Mouse (Mus musculus) intestine, postnatal 0 days (tissue): Measurements from ENCODE around the gene Hdac4. TPM values are rescaled to one million over a fixed set of nuclear protein-coding genes. Genes with fewer than 3 reads are reported as not detected.

Source experiments
- ATAC-seq: fragments of 200-750 bp; cut with Nextera tagmentation; 2 replicates; pipeline ENCODE4 v1.8.0; 2017; ENCODE audit warnings: mild to moderate bottlenecking, moderate TSS enrichment, moderate library complexity
- H3K27ac ChIP-seq: fragments of 300-500 bp; sonication (generic); 2 replicates; pipeline ENCODE4 v1.5.1; 2014; ENCODE audit warnings: mild to moderate bottlenecking, low read depth, low read length, moderate library complexity
- H3K27me3 ChIP-seq: fragments of 300-500 bp; sonication (generic); replicated peaks from 2 replicates; pipeline ENCODE4 v1.6.1; 2014; ENCODE audit warnings: low read length, mixed read lengths; ENCODE audit not compliant: control insufficient read depth, insufficient read depth
- H3K36me3 ChIP-seq: fragments of 300-500 bp; sonication (generic); 2 replicates; pipeline ENCODE4 v1.6.1; 2014; ENCODE audit warnings: mild to moderate bottlenecking, moderate library complexity; ENCODE audit not compliant: control insufficient read depth, insufficient read depth
- H3K4me1 ChIP-seq: fragments of 300-500 bp; sonication (generic); replicated peaks from 2 replicates; pipeline ENCODE4 v1.6.1; 2014; ENCODE audit warnings: antibody characterized with exemption, low read length, mixed read lengths; ENCODE audit not compliant: control insufficient read depth, insufficient read depth
- H3K4me2 ChIP-seq: fragments of 300-500 bp; sonication (generic); replicated peaks from 2 replicates; pipeline ENCODE4 v1.6.1; 2014; ENCODE audit warnings: low read depth, mild to moderate bottlenecking, moderate library complexity
- H3K4me3 ChIP-seq: fragments of 300-500 bp; sonication (generic); 2 replicates; pipeline ENCODE4 v1.5.1; 2014; ENCODE audit warnings: low read depth, low read length
- H3K9ac ChIP-seq: fragments of 300-500 bp; sonication (generic); 2 replicates; pipeline ENCODE4 v1.6.1; 2014; ENCODE audit warnings: mild to moderate bottlenecking, low read depth, low read length
- H3K9me3 ChIP-seq: fragments of 300-500 bp; sonication (generic); 2 replicates; pipeline ENCODE4 v1.6.1; 2016; ENCODE audit warnings: mixed run types; ENCODE audit not compliant: control insufficient read depth
- CTCF ChIP-seq: sonication (generic); IDR thresholded peaks from 2 replicates; pipeline ENCODE4 v1.5.1; 2016; ENCODE audit warnings: low read depth, mild to moderate bottlenecking, control low read depth, antibody characterized with exemption, moderate library complexity
- WGBS: fragments of 180-500 bp; shearing (Covaris S2); extraction: QIAGEN DNeasy Blood & Tissue Kit; methylation state at CpG from one replicate; pipeline ENCODE4 v1.1.7; 2014; 5-methylcytosine and 5-hydroxymethylcytosine counted together
- polyA plus RNA-seq: library from polyadenylated mRNA; unstranded; fragments of >200 nt; fragmentation: Nextera tagmentation; extraction: Ambion mirVana; gene quantifications from 2 replicates; pipeline ENCODE4 v1.2.1, GENCODE M21; 2015

Gene Hdac4
- polyA plus RNA-seq, 1 experiment from 2014 or later: 6.7 TPM

- peaks cover 4% of the 10 kb centered on the region; the same call in 1 of the 2 replicates for H3K4me1 ChIP-seq
- no peaks in the 10 kb centered on the region for H3K36me3 ChIP-seq
- ATAC-seq: peak; percentile 60; the same call in 1 of the 2 replicates
- no peak overlapping the region for H3K27ac ChIP-seq
- no peak overlapping the region for H3K9ac ChIP-seq
- H3K9me3 ChIP-seq: no peaks in the 10 kb centered on the region
- peak overlapping the region; percentile 3; the same call in 1 of the 2 replicates for H3K4me2 ChIP-seq
- no peak for TF ChIP-seq CTCF
- 20% methylated on average over 3 of the region's 3 CpGs for WGBS
- H3K4me3 ChIP-seq: no peak overlapping the region
- no peaks in the 10 kb centered on the region for H3K27me3 ChIP-seq
These were observed 111.5 kb downstream of the Hdac4 start for GRCm38 (mm10) chr1:92084004-92084403.

- 38% methylated on average over 6 of the region's 6 CpGs for WGBS
- H3K4me1 ChIP-seq: peaks cover 4% of the 10 kb centered on the region; the same call in 1 of the 2 replicates
- H3K36me3 ChIP-seq: no peaks in the 10 kb centered on the region
- H3K4me3 ChIP-seq: no peak overlapping the region
- H3K27ac ChIP-seq: no peak overlapping the region; the same call in 1 of the 2 replicates
- no peak for TF ChIP-seq CTCF
- no peak overlapping the region for H3K4me2 ChIP-seq
- H3K9ac ChIP-seq: no peak overlapping the region
- ATAC-seq: 0 out of 2 replicates have a peak, but pooled peaks have one; percentile 25
- H3K27me3 ChIP-seq: no peaks in the 10 kb centered on the region
- H3K9me3 ChIP-seq: no peaks in the 10 kb centered on the region
These were observed 112.5 kb downstream of the Hdac4 start for GRCm38 (mm10) chr1:92082837-92083541.

GRCm38 (mm10) chr1:92082156-92082836 is 113.2 kb downstream of the Hdac4 start:
- TF ChIP-seq CTCF: no peak
- Histone ChIP-seq H3K4me3 (no peak overlapping the region), H3K27ac (no peak overlapping the region), H3K4me2 (no peak overlapping the region), H3K9ac (no peak overlapping the region), H3K9me3 (no peaks in the 10 kb centered on the region), H3K36me3 (no peaks in the 10 kb centered on the region), H3K4me1 (peaks cover 4% of the 10 kb centered on the region; the same call in 1 of the 2 replicates), H3K27me3 (no peaks in the 10 kb centered on the region)
- no peak for ATAC-seq
- WGBS: 93% methylated on average over 10 of the region's 10 CpGs

- 69% methylated on average over 11 of the region's 11 CpGs for WGBS
- Histone ChIP-seq H3K9me3 (no peaks in the 10 kb centered on the region), H3K9ac (no peak overlapping the region), H3K36me3 (no peaks in the 10 kb centered on the region), H3K4me2 (no peak overlapping the region), H3K4me1 (peaks cover 1% of the 10 kb centered on the region; the same call in 1 of the 2 replicates), H3K4me3 (no peak overlapping the region), H3K27ac (no peak overlapping the region), H3K27me3 (no peaks in the 10 kb centered on the region)
- no peak for ATAC-seq
- no peak for TF ChIP-seq CTCF
These were observed 115.4 kb downstream of the Hdac4 start for GRCm38 (mm10) chr1:92079982-92080537.

GRCm38 (mm10) chr1:92075312-92075711 is 120.2 kb downstream of the Hdac4 start:
- Histone ChIP-seq H3K4me1 (no peaks in the 10 kb centered on the region), H3K4me3 (no peak overlapping the region), H3K9me3 (no peaks in the 10 kb centered on the region), H3K36me3 (no peaks in the 10 kb centered on the region), H3K4me2 (no peak overlapping the region), H3K27ac (no peak overlapping the region), H3K27me3 (no peaks in the 10 kb centered on the region), H3K9ac (no peak overlapping the region)
- 68% methylated on average over 6 of the region's 6 CpGs for WGBS
- ATAC-seq: no peak
- TF ChIP-seq CTCF: no peak

GRCm38 (mm10) chr1:92074655-92075054 is 120.8 kb downstream of the Hdac4 start:
- Histone ChIP-seq H3K4me1 (no peaks in the 10 kb centered on the region), H3K4me2 (no peak overlapping the region), H3K4me3 (no peak overlapping the region), H3K9me3 (no peaks in the 10 kb centered on the region), H3K27me3 (no peaks in the 10 kb centered on the region), H3K9ac (no peak overlapping the region), H3K36me3 (no peaks in the 10 kb centered on the region), H3K27ac (no peak overlapping the region)
- 91% methylated on average over 3 of the region's 3 CpGs for WGBS
- ATAC-seq: no peak
- TF ChIP-seq CTCF: no peak
